Mouse (Mus musculus) kidney, adult 2 months (tissue): Measurements from ENCODE around the gene Nectin4. TPM values are rescaled to one million over a fixed set of nuclear protein-coding genes. Genes with fewer than 3 reads are reported as not detected.

Source experiments
- DNase-seq: peaks from one replicate; pipeline ENCODE4 v3.0.0; 2021
- H3K27ac ChIP-seq: fragments of 200-500 bp; 2 replicates; pipeline ENCODE4 v1.5.1; 2012; ENCODE audit warnings: low read depth, low read length, control low read depth, inconsistent platforms; ENCODE audit not compliant: insufficient read depth
- H3K27me3 ChIP-seq: fragments of 200-500 bp; replicated peaks from 2 replicates; pipeline ENCODE4 v1.6.1; 2012; ENCODE audit warnings: mild to moderate bottlenecking, moderate library complexity, low read length, inconsistent platforms; ENCODE audit not compliant: control insufficient read depth, insufficient read depth
- H3K36me3 ChIP-seq: fragments of 200-500 bp; 2 replicates; pipeline ENCODE4 v1.6.1; 2012; ENCODE audit warnings: mild to moderate bottlenecking, moderate library complexity, low read length, inconsistent platforms; ENCODE audit not compliant: control insufficient read depth, insufficient read depth
- H3K4me1 ChIP-seq: fragments of 200-500 bp; 2 replicates; pipeline ENCODE4 v1.6.1; 2011; ENCODE audit warnings: low read length; ENCODE audit not compliant: control insufficient read depth, insufficient read depth
- H3K4me3 ChIP-seq: fragments of 200-500 bp; 2 replicates; pipeline ENCODE4 v1.5.1; 2011; ENCODE audit warnings: mild to moderate bottlenecking, low read depth, low read length, control low read depth; ENCODE audit not compliant: insufficient read depth
- CTCF ChIP-seq: fragments of 200-500 bp; conservative IDR thresholded peaks from 2 replicates; pipeline ENCODE4 v1.5.1; 2011; ENCODE audit warnings: low read depth, mild to moderate bottlenecking, control low read depth, low read length, moderate library complexity, mixed read lengths; ENCODE audit not compliant: insufficient read depth, insufficient read length
- POLR2A ChIP-seq: fragments of 200-500 bp; IDR thresholded peaks from one replicate; pipeline ENCODE4 v1.6.1; 2011; ENCODE audit warnings: low read depth, low read length, control low read depth
- WGBS: fragments of 180-500 bp; shearing (Covaris S2); methylation state at CpG from one replicate; pipeline ENCODE4 v1.1.7; 2018; 5-methylcytosine and 5-hydroxymethylcytosine counted together
- polyA plus RNA-seq: library from polyadenylated mRNA; depleted of rRNA; stranded (reverse); fragments of >200 nt; gene quantifications from 2 replicates; pipeline ENCODE4 v1.2.3, GENCODE M21; 2012

The Nectin4 gene
- polyA plus RNA-seq, 1 experiment: 2.3 TPM

GRCm38 (mm10) chr1:171390101-171390500, 20.2 kb downstream of the Nectin4 start:
- Histone ChIP-seq H3K4me1 (no peaks in the 10 kb centered on the region), H3K4me3 (no peak overlapping the region), H3K27ac (no peak overlapping the region), H3K36me3 (no peaks in the 10 kb centered on the region), H3K27me3 (no peaks in the 10 kb centered on the region)
- WGBS: 83% methylated on average over 4 of the region's 4 CpGs
- DNase-seq: peak; percentile 30
- TF ChIP-seq CTCF (no peak), POLR2A (no peak)

GRCm38 (mm10) chr1:171401821-171402220, 31.9 kb downstream of the Nectin4 start:
- 77% methylated on average over 4 of the region's 4 CpGs for WGBS
- Histone ChIP-seq H3K27ac (no peak overlapping the region), H3K4me3 (no peak overlapping the region), H3K27me3 (no peaks in the 10 kb centered on the region), H3K4me1 (no peaks in the 10 kb centered on the region), H3K36me3 (no peaks in the 10 kb centered on the region)
- TF ChIP-seq POLR2A (no peak), CTCF (no peak)
- DNase-seq: no peak

- 77% methylated on average over 9 of the region's 9 CpGs for WGBS
- Histone ChIP-seq H3K27me3 (no peaks in the 10 kb centered on the region), H3K27ac (no peak overlapping the region), H3K36me3 (no peaks in the 10 kb centered on the region), H3K4me1 (no peaks in the 10 kb centered on the region), H3K4me3 (no peak overlapping the region)
- DNase-seq: no peak
- TF ChIP-seq CTCF: no peak
- TF ChIP-seq POLR2A: no peak
These were observed 33.1 kb downstream of the Nectin4 start for GRCm38 (mm10) chr1:171402991-171403390.

- no peak for TF ChIP-seq CTCF
- no peaks in the 10 kb centered on the region for H3K27me3 ChIP-seq
- H3K27ac ChIP-seq: no peak overlapping the region
- 83% methylated on average over 5 of the region's 5 CpGs for WGBS
- no peaks in the 10 kb centered on the region for H3K36me3 ChIP-seq
- no peak overlapping the region for H3K4me3 ChIP-seq
- H3K4me1 ChIP-seq: no peaks in the 10 kb centered on the region
- no peak for DNase-seq
These were observed 37.4 kb downstream of the Nectin4 start for GRCm38 (mm10) chr1:171407263-171407662.

- no peak for TF ChIP-seq CTCF
- no peak for TF ChIP-seq POLR2A
- Histone ChIP-seq H3K4me3 (no peak overlapping the region), H3K4me1 (no peaks in the 10 kb centered on the region), H3K27ac (no peak overlapping the region), H3K36me3 (no peaks in the 10 kb centered on the region; the same call in 1 of the 2 replicates), H3K27me3 (no peaks in the 10 kb centered on the region)
- WGBS: 89% methylated on average over 1 of the region's 1 CpGs
- no peak for DNase-seq
These were observed 40.3 kb downstream of the Nectin4 start for GRCm38 (mm10) chr1:171410231-171410630.

GRCm38 (mm10) chr1:171410947-171411484, 41.1 kb downstream of the Nectin4 start, which contains the start of gene Usf1:
TSS of gene Usf1 (plus strand) at chr1:171411313.
- Histone ChIP-seq H3K4me1 (no peaks in the 10 kb centered on the region), H3K27me3 (no peaks in the 10 kb centered on the region)
- peak; percentile 97 for DNase-seq

GRCm38 (mm10) chr1:171411492-171411941, 41.6 kb downstream of the Nectin4 start:
- WGBS: 1% methylated on average over 39 of the region's 39 CpGs
- Histone ChIP-seq H3K27me3 (no peaks in the 10 kb centered on the region), H3K27ac (peak overlapping the region; percentile 91), H3K4me1 (no peaks in the 10 kb centered on the region), H3K36me3 (no peaks in the 10 kb centered on the region; the same call in 1 of the 2 replicates), H3K4me3 (peak overlapping the region; percentile 97)
- TF ChIP-seq CTCF: no peak
- DNase-seq: no peak

More at GRCm38 (mm10) chr1:171410947-171411484, 41.1 kb downstream of the Nectin4 start, which contains the start of gene Usf1:
- Histone ChIP-seq H3K36me3 (no peaks in the 10 kb centered on the region; the same call in 1 of the 2 replicates), H3K27ac (peak within 1 kb of the TSS; percentile 98), H3K4me3 (peak within 1 kb of the TSS; percentile 97)
- TF ChIP-seq CTCF (no peak), POLR2A (peak; percentile 67)
- WGBS: under 1% methylated on average over 36 of the region's 36 CpGs
